Mouse (Mus musculus) macrophage (primary cell): ENCODE measurements around the gene Slc1a7. TPM values are rescaled to one million over a fixed set of nuclear protein-coding genes. Genes with fewer than 3 reads are reported as not detected.

Source experiments
- H3K27ac ChIP-seq: fragments of 350-480 bp; formaldehyde crosslinking; 2 replicates; pipeline ENCODE4 v1.9.0; 2021
- H3K36me3 ChIP-seq: fragments of 350-480 bp; formaldehyde crosslinking; 2 replicates; pipeline ENCODE4 v1.9.0; 2021; ENCODE audit errors: inconsistent target
- H3K4me3 ChIP-seq: fragments of 350-480 bp; formaldehyde crosslinking; 2 replicates; pipeline ENCODE4 v1.9.0; 2021; ENCODE audit errors: inconsistent target
- H3K79me2 ChIP-seq: fragments of 350-480 bp; formaldehyde crosslinking; 2 replicates; pipeline ENCODE4 v1.9.0; 2021; ENCODE audit errors: inconsistent target
- WGBS: methylation state at CpG from one replicate; pipeline ENCODE4 v1.1.7; 2026; ENCODE audit warnings: inconsistent platforms; ENCODE audit not compliant: missing documents; 5-methylcytosine and 5-hydroxymethylcytosine counted together
- polyA plus RNA-seq: library from polyadenylated mRNA; stranded (reverse); fragments of 250-400 nt; gene quantifications from 3 replicates; pipeline ENCODE4 v1.2.4, GENCODE M21; 2018; ENCODE audit warnings: inconsistent platforms

Gene Slc1a7
- polyA plus RNA-seq, 1 experiment from 2014 or later, result not detected

- Histone ChIP-seq H3K36me3 (no peaks in the 10 kb centered on the region), H3K27ac (no peak overlapping the region), H3K79me2 (no peaks in the 10 kb centered on the region), H3K4me3 (no peak overlapping the region)
- 63% methylated on average over 11 of the region's 11 CpGs for whole genome bisulfite sequencing
Observed at GRCm38 (mm10) chr4:108032352-108032849, 64.3 kb downstream of the Slc1a7 start.

DNA sequence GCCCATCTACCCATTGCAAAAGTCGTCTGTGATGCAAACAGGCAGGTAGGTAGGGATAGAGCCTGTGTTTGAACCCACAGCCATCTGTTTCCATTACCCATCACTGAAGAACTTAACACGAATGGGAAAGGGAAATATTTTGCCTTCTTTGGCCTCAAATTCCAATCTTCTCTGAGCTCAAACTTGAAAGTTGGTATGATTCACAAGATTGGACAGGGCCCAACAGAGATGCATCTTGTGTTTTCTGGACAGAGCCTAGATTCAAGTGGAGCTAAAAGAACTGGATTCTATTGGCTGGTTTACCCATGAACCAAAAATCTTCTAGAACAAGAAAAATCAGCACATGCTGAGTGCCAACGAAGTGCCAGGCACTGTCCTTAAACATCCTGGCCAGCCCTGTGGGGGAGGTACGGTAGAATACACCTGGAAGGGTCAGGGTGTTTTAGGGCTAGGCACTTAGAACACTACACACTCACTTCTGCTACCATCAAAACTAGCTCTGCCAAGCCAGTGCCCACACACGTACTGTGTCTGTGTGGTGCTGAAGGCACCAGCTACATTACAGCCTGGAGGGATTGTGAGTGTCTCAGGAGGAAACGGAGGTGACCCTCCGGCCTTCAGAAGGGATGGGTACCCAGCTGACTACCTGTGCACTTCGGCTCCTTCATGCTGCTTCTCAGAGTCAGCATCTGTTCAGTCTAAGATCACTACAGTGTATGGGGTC, 65.1 kb downstream of the Slc1a7 start:
- WGBS, result 94% methylated on average over 8 of the region's 8 CpGs
- Histone ChIP-seq H3K27ac (no peak overlapping the region), H3K4me3 (no peak overlapping the region), H3K36me3 (no peaks in the 10 kb centered on the region), H3K79me2 (no peaks in the 10 kb centered on the region)

- H3K79me2 ChIP-seq, result no peaks in the 10 kb centered on the region
- 93% methylated on average over 8 of the region's 8 CpGs for WGBS
- H3K36me3 ChIP-seq, result 0 out of 2 replicates have a peak, but pooled peaks cover 1% of the 10 kb centered on the region
- no peak overlapping the region for H3K27ac ChIP-seq
- no peak overlapping the region for H3K4me3 ChIP-seq
Observed at GRCm38 (mm10) chr4:108037027-108037426, 68.9 kb downstream of the Slc1a7 start.

- peaks cover 52% of the 10 kb centered on the region for H3K36me3 ChIP-seq
- no peak overlapping the region for H3K4me3 ChIP-seq
- no peaks in the 10 kb centered on the region for H3K79me2 ChIP-seq
- no peak overlapping the region for H3K27ac ChIP-seq
- WGBS, result 92% methylated on average over 19 of the region's 19 CpGs
Observed at GRCm38 (mm10) chr4:108045136-108046107, 77.3 kb downstream of the Slc1a7 start.

DNA sequence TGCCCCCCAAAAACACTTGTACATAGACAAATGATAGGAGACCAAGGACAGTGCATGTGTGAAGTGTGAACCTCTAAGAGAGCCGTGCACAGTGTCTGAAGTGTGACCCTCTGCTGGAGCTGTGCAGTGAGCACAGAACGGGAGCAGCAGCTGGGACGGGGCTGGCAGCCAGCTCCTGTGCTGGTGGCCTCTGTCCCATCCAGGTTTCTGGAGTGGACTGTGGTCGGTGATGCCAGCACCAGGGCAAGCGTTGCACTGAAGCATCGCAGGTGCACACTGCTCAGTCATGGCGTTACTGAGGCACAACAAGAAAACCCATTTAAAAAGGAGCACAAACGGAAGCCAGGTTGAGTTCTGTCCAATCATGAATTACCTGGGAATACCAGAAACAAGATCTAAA, 78.0 kb downstream of the Slc1a7 start:
- H3K36me3 ChIP-seq, result peaks cover 58% of the 10 kb centered on the region
- H3K79me2 ChIP-seq, result no peaks in the 10 kb centered on the region
- no peak overlapping the region for H3K27ac ChIP-seq
- no peak overlapping the region for H3K4me3 ChIP-seq
- 96% methylated on average over 5 of the region's 8 CpGs for whole genome bisulfite sequencing

DNA sequence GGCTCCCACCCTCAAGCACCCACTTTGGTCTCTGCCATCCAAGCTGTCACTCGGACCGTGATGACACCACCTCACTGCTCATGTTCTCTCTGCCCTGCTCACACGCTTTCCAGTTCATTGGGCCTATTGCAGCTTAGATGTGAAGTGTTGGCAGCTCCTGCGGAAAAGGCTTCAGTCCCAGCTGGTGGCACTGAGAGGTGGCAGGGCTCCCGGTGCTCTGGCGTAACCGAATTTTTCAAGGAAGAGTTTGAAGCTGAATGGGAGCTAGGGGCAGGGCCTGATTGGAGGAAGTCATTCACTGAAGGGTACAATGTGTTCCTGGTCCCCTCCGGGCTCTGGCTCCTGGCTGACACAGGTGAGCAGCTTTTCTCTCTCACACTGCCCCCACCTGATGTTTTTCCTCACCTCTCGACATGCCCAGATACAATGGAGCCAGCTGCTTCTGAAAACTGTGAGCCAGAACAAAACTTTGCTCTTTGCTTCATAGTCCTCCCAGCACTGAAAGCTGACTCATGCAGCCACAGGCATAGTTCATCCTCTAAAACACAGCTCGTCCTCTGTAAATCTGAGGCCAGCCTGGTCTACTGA, 83.6 kb downstream of the Slc1a7 start:
- 89% methylated on average over 10 of the region's 10 CpGs for WGBS
- no peaks in the 10 kb centered on the region for H3K79me2 ChIP-seq
- peaks cover 78% of the 10 kb centered on the region for H3K36me3 ChIP-seq
- no peak overlapping the region for H3K4me3 ChIP-seq
- H3K27ac ChIP-seq, result no peak overlapping the region

DNA sequence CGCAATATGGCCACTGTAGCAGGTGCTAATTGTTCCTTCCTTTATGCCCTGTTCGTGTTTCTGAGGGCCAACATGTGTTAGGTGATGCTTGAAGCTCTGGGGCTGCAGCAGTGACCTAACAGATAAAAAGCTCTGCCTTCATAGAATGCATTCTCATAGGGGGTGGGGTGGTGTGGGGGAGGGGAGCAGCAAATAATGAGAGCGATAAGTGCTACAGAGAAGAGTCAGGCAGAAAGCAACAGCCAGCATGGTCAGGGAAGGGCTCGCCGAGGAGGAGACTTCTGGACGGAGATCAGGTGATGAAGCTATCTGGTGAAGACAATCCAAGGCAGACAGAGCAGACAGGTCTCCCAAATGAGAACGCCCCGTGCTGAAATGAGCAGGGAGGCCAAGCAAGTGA, 84.5 kb downstream of the Slc1a7 start:
- Histone ChIP-seq H3K79me2 (no peaks in the 10 kb centered on the region; the same call in 1 of the 2 replicates), H3K27ac (no peak overlapping the region), H3K36me3 (peaks cover 72% of the 10 kb centered on the region), H3K4me3 (no peak overlapping the region)
- WGBS, result 90% methylated on average over 8 of the region's 8 CpGs

DNA sequence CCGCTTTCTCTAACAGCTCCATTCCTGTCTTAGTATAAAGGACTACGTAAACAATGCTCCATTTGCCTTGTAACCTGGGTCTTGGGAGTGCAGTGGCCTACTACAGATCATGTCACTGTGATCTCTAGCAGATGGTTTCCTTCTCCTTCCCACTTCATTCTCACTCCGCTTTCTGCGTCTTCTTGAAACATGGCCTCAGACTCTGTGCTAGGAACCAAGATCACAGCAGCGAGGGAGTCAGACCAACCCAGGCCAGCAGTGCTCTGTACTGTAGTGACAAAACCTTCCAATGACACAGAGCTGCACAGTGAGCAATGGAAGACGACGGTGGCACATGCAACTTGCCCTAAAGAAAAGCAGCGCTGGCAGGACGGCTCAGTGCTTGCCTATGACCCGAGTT, 87.7 kb downstream of the Slc1a7 start:
- H3K79me2 ChIP-seq, result no peaks in the 10 kb centered on the region; the same call in 1 of the 2 replicates
- no peak overlapping the region for H3K27ac ChIP-seq
- 95% methylated on average over 10 of the region's 10 CpGs for WGBS
- H3K36me3 ChIP-seq, result peaks cover 53% of the 10 kb centered on the region
- no peak overlapping the region for H3K4me3 ChIP-seq

DNA sequence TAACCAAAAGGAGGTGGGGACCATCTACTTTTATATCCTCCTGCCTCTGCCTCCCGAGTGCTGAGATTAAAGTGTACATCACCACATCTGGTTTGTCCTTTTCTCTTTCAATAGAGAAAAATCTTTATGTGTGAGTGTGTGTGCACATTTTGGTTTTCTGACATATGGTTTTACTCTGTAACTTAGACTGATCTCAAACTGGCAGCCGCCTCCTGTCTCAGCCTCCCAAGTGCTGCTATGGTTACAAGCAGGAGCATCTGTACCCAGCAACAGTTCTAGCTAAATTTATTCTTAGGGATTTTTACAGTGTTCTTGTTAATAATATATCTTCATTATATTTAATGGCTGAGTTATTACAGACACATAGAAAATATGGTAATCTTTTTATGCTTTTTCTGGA, 89.1 kb downstream of the Slc1a7 start:
- WGBS, result 95% methylated on average over 2 of the region's 2 CpGs
- H3K36me3 ChIP-seq, result peaks cover 41% of the 10 kb centered on the region

GRCm38 (mm10) chr4:108058166-108058565, 90.0 kb downstream of the Slc1a7 start:
- H3K4me3 ChIP-seq, result no peak overlapping the region
- 12% methylated on average over 10 of the region's 10 CpGs for WGBS
- no peak overlapping the region for H3K27ac ChIP-seq
- H3K79me2 ChIP-seq, result peaks cover 7% of the 10 kb centered on the region; the same call in 1 of the 2 replicates
- H3K36me3 ChIP-seq, result peaks cover 41% of the 10 kb centered on the region

More for the DNA sequence above, 89.1 kb downstream of the Slc1a7 start:
- H3K27ac ChIP-seq, result no peak overlapping the region
- H3K79me2 ChIP-seq, result peaks cover 1% of the 10 kb centered on the region; the same call in 1 of the 2 replicates
- no peak overlapping the region for H3K4me3 ChIP-seq

- Histone ChIP-seq H3K79me2 (peaks cover 16% of the 10 kb centered on the region; the same call in 1 of the 2 replicates), H3K27ac (no peak overlapping the region), H3K36me3 (peaks cover 30% of the 10 kb centered on the region), H3K4me3 (no peak overlapping the region)
- WGBS, result 61% methylated on average over 19 of the region's 19 CpGs
Observed at GRCm38 (mm10) chr4:108059601-108060379, 91.7 kb downstream of the Slc1a7 start.

- Histone ChIP-seq H3K36me3 (peaks cover 21% of the 10 kb centered on the region), H3K4me3 (no peak overlapping the region), H3K79me2 (peaks cover 26% of the 10 kb centered on the region; the same call in 1 of the 2 replicates), H3K27ac (no peak overlapping the region)
- WGBS, result 95% methylated on average over 4 of the region's 4 CpGs
Observed at GRCm38 (mm10) chr4:108060774-108061173, 92.6 kb downstream of the Slc1a7 start.

DNA sequence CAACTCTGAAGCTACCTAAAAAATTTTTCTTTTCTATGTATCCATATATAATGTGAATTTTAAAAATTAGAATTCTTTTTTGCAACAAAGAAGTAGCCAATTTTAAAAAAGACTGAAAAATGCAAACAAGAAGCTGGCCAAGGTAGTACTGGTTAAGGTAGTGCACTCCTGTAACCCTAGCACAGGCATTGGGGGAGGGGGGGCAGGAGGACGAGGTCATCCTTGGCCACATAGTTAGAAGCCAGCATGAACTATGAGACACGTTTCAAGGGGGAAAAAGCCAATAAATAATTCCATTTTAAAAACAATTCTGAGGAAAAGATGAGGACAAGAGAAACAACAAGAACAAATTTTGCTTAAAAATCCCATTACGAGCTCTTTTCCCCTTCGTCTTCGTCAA, 94.4 kb downstream of the Slc1a7 start:
- 100% methylated on average over 5 of the region's 5 CpGs for WGBS
- Histone ChIP-seq H3K4me3 (no peak overlapping the region), H3K36me3 (peaks cover 22% of the 10 kb centered on the region), H3K27ac (no peak overlapping the region), H3K79me2 (peaks cover 43% of the 10 kb centered on the region)
